Mouse (Mus musculus): ENCODE data around the gene Dcdc2a.

- TF ChIP-seq POLR2A (IDR thresholded peaks at IDR 0.05; ENCODE audit: borderline replicate concordance, insufficient read depth, low read length) (no peak), CTCF (IDR thresholded peaks at IDR 0.05; ENCODE audit: borderline replicate concordance, insufficient read depth, low read depth, low read length) (no peak)
Measured at GRCm38 (mm10) chr13:25091347-25091746, 35.5 kb downstream of the Dcdc2a start.

All from cerebellum, adult 2 months (tissue).